Mouse (Mus musculus): Measurements from ENCODE around the gene Nudcd3. TPM values are rescaled to one million over a fixed set of nuclear protein-coding genes. Genes with fewer than 3 reads are reported as not detected.

Nudcd3 gene
- total RNA-seq (2021) = 10 to 100 TPM; 45.8 to 52.3 TPM
- long read RNA-seq, experiment 1, transcript Nudcd3-201 (6 exons, 3,927 nt) = major isoform, 59 of 83 reads
- long read RNA-seq, experiment 1, partial matches to known transcripts = 6 of 83 reads
- long read RNA-seq, experiment 1, other reads (novel, unspliced or antisense) = 18 of 83 reads
- long read RNA-seq, experiment 2, transcript Nudcd3-201 (6 exons, 3,927 nt) = major isoform, 57 of 67 reads
- long read RNA-seq, experiment 2, partial matches to known transcripts = 3 of 67 reads
- long read RNA-seq, experiment 2, other reads (novel, unspliced or antisense) = 7 of 67 reads

- DNase-seq = peak; percentile 92
Observed at GRCm38 (mm10) chr11:6200087-6200569, at the start of gene Nudcd3. Gene Nudcd3 (minus strand): TSS chr11:6200415.

- no peak for DNase-seq
Observed at GRCm38 (mm10) chr11:6244707-6245106, 44.5 kb upstream of the Nudcd3 start.

GRCm38 (mm10) chr11:6233025-6233424 is 32.8 kb upstream of the Nudcd3 start:
- no peak for DNase-seq

- DNase-seq = no peak
Observed at GRCm38 (mm10) chr11:6230012-6230411, 29.8 kb upstream of the Nudcd3 start, which contains the start of gene Npc1l1. Gene Npc1l1 (minus strand): TSS chr11:6230143.

GRCm38 (mm10) chr11:6224541-6225229 is 24.5 kb upstream of the Nudcd3 start:
- DNase-seq = no peak

- DNase-seq = no peak
Observed at GRCm38 (mm10) chr11:6222187-6222586, 22.0 kb upstream of the Nudcd3 start.

GRCm38 (mm10) chr11:6219967-6220366 is 19.8 kb upstream of the Nudcd3 start:
- no peak for DNase-seq

GRCm38 (mm10) chr11:6218189-6218896 is 18.1 kb upstream of the Nudcd3 start:
- no peak for DNase-seq

GRCm38 (mm10) chr11:6216834-6217233 is 16.6 kb upstream of the Nudcd3 start:
- no peak for DNase-seq

GRCm38 (mm10) chr11:6208158-6208557 is 7.9 kb upstream of the Nudcd3 start:
- no peak for DNase-seq

- no peak for DNase-seq
Observed at GRCm38 (mm10) chr11:6207090-6207489, 6.9 kb upstream of the Nudcd3 start.

GRCm38 (mm10) chr11:6200570-6200969 is 355 bp upstream of the Nudcd3 start:
- no peak for DNase-seq

GRCm38 (mm10) chr11:6199410-6200086 is 667 bp downstream of the Nudcd3 start, which contains the start of gene A730071L15Rik:
Gene A730071L15Rik (plus strand): TSS chr11:6200029.
- peak; percentile 23 for DNase-seq

GRCm38 (mm10) chr11:6198449-6198848 is 1.8 kb downstream of the Nudcd3 start:
- no peak for DNase-seq

- no peak for DNase-seq
Observed at GRCm38 (mm10) chr11:6196780-6197179, 3.4 kb downstream of the Nudcd3 start.

- DNase-seq = peak; percentile 91
Observed at GRCm38 (mm10) chr11:6187878-6188277, 12.3 kb downstream of the Nudcd3 start.

GRCm38 (mm10) chr11:6187399-6187798 is 12.8 kb downstream of the Nudcd3 start:
- DNase-seq = no peak

GRCm38 (mm10) chr11:6184202-6184935 is 15.8 kb downstream of the Nudcd3 start:
- DNase-seq = no peak

- no peak for DNase-seq
Observed at GRCm38 (mm10) chr11:6183246-6183645, 17.0 kb downstream of the Nudcd3 start.

- DNase-seq = no peak
Observed at GRCm38 (mm10) chr11:6180811-6181399, 19.3 kb downstream of the Nudcd3 start.

GRCm38 (mm10) chr11:6179194-6179593 is 21.0 kb downstream of the Nudcd3 start:
- no peak for DNase-seq

All from adrenal gland, postnatal 10 days (tissue).